Mouse (Mus musculus) stomach, postnatal 0 days (tissue): ENCODE results near the gene Olfr606. TPM values are rescaled to one million over a fixed set of nuclear protein-coding genes. Genes with fewer than 3 reads are reported as not detected.
"Not testable (repeated sequence)": the region's sequence is repeated elsewhere in the genome, so short reads cannot be mapped to it uniquely, and the experiment has no call there.

Experiments
- ATAC-seq: fragments of 200-750 bp; cut with Nextera tagmentation; 2 replicates; pipeline ENCODE4 v1.8.0; 2017; ENCODE audit not compliant: low FRiP score, low TSS enrichment
- DNase-seq: peaks from one replicate; pipeline ENCODE4 v3.0.0-alpha.2; 2016; ENCODE audit warnings: low spot score
- H3K27ac ChIP-seq: fragments of 300-500 bp; sonication (generic); replicated peaks from 2 replicates; pipeline ENCODE4 v1.5.1; 2014; ENCODE audit warnings: mild to moderate bottlenecking, control low read depth
- H3K27me3 ChIP-seq: fragments of 300-500 bp; sonication (generic); 2 replicates; pipeline ENCODE4 v1.6.1; 2014; ENCODE audit warnings: low read length; ENCODE audit not compliant: control insufficient read depth, insufficient read depth
- H3K36me3 ChIP-seq: fragments of 300-500 bp; sonication (generic); 2 replicates; pipeline ENCODE4 v1.6.1; 2014; ENCODE audit warnings: low read length, mixed read lengths; ENCODE audit not compliant: control insufficient read depth, insufficient read depth
- H3K4me1 ChIP-seq: fragments of 300-500 bp; sonication (generic); replicated peaks from 2 replicates; pipeline ENCODE4 v1.6.1; 2014; ENCODE audit warnings: antibody characterized with exemption; ENCODE audit not compliant: control insufficient read depth, insufficient read depth
- H3K4me2 ChIP-seq: fragments of 300-500 bp; sonication (generic); replicated peaks from 2 replicates; pipeline ENCODE4 v1.6.1; 2014; ENCODE audit warnings: low read depth, mild to moderate bottlenecking, control low read depth, moderate library complexity
- H3K4me3 ChIP-seq: fragments of 300-500 bp; sonication (generic); 2 replicates; pipeline ENCODE4 v1.5.1; 2014; ENCODE audit warnings: low read depth, low read length, control low read depth
- H3K9ac ChIP-seq: fragments of 300-500 bp; sonication (generic); 2 replicates; pipeline ENCODE4 v1.6.1; 2014; ENCODE audit warnings: mild to moderate bottlenecking, low read length, control low read depth, mixed read lengths
- H3K9me3 ChIP-seq: fragments of 300-500 bp; sonication (generic); 2 replicates; pipeline ENCODE4 v1.6.1; 2016; ENCODE audit warnings: low read length; ENCODE audit not compliant: control insufficient read depth
- CTCF ChIP-seq: IDR thresholded peaks from 2 replicates; pipeline ENCODE4 v1.5.1; 2016; ENCODE audit warnings: antibody characterized with exemption, low read depth, mild to moderate bottlenecking, moderate library complexity
- EP300 ChIP-seq: optimal IDR thresholded peaks from 2 replicates; pipeline ENCODE3; 2016; ENCODE audit warnings: antibody characterized with exemption
- WGBS: fragments of 180-500 bp; shearing (Covaris S2); extraction: QIAGEN DNeasy Blood & Tissue Kit; methylation state at CpG from one replicate; pipeline ENCODE4 v1.1.7; 2014; 5-methylcytosine and 5-hydroxymethylcytosine counted together
- polyA plus RNA-seq: library from polyadenylated mRNA; unstranded; fragments of >200 nt; fragmentation: Nextera tagmentation; extraction: Ambion mirVana; gene quantifications from 2 replicates; pipeline ENCODE4 v1.2.1, GENCODE M21; 2015

Gene Olfr606
- not detected in 2 replicates for polyA plus RNA-seq

DNA sequence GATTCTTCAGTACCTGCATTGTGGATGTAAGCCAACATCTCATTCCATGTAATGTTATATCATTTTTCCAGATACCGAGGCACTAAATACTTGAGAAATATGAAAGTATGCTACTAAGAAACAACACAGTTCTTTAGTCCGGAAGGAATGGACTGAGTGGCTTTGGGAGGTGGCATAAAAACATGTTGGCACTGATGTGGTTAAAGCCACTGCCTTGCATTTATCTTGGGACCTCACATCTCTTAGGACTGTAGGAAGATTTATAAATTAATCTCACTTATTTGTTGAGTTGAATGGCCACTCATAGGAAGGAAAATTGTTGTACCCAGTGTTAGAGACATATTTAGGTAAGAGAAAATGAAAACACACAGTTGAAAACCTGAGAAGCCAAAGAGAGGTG, at the start of gene Olfr606:
Gene Olfr606 (plus strand): TSS at position 301 of the 400 bp plus-strand sequence.
- no peaks in the 10 kb centered on the region for H3K27me3 ChIP-seq
- 85% methylated on average over 2 of the region's 2 CpGs for WGBS
- no peak for ATAC-seq
- no peak for DNase-seq
- no peak within 1 kb of the TSS for H3K9ac ChIP-seq
- TF ChIP-seq CTCF = no peak
- H3K27ac ChIP-seq = no peak within 1 kb of the TSS
- no peak within 1 kb of the TSS for H3K4me3 ChIP-seq
- H3K4me1 ChIP-seq = no peaks in the 10 kb centered on the region
- H3K9me3 ChIP-seq = no peaks in the 10 kb centered on the region
- H3K4me2 ChIP-seq = no peak within 1 kb of the TSS
- no peaks in the 10 kb centered on the region for H3K36me3 ChIP-seq

DNA sequence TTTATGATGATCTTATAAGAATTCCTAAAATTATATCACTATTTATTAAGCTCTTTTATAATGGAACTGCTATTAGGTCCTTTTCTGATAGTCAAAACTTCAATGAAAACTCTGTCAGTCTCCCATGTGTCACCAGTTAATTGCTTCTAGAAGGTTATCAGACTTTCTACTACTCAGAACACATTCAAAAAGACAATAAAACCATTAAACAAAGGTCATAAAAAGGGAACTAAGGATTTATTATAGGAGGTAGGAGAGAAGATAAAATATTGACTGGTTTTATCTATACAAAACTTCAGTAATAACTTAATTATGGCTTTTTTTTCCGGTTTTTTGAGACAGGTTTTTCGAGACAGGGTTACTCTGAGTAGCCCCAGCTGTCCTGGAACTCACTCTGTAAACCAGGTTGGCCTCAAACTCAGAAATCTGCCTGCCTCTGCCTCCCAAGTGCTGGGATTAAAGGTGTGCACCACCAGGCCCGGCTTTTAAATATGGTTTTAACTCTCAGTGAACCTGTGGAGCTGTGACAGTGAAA, 42.3 kb upstream of the Olfr606 start:
- not testable (repeated sequence) for ATAC-seq, H3K9me3 ChIP-seq, H3K27ac ChIP-seq, H3K4me2 ChIP-seq, H3K9ac ChIP-seq, H3K4me3 ChIP-seq, H3K4me1 ChIP-seq, DNase-seq, H3K36me3 ChIP-seq, H3K27me3 ChIP-seq
- 58% methylated on average over 3 of the region's 3 CpGs for WGBS

DNA sequence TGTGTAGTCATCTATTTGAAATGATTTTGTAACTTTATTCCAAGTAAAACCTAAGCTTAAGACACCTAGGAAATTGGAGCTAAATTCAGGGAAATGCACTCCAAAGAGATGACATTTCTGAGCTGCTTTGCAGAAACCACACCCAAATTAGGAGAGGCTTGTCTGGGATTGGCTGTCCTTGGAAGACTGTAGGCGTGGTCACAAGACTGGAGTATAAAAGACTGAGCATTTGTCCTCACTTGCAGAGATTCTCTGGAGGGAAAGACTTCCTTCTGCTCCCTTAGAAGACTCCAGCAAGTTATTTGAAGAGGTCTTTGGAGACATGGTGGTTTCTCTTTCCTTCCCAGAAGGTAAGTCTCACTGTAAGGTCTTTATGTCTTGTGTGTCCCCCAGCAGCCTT, 34.1 kb upstream of the Olfr606 start, which contains the start of gene Usp17lc:
Gene Usp17lc (plus strand): TSS at position 301 of the 400 bp plus-strand sequence.
- H3K4me3 ChIP-seq, H3K4me2 ChIP-seq, H3K9ac ChIP-seq, ATAC-seq, H3K9me3 ChIP-seq, H3K27ac ChIP-seq, H3K4me1 ChIP-seq, H3K27me3 ChIP-seq, H3K36me3 ChIP-seq, DNase-seq: not testable (repeated sequence)
- 77% methylated on average over 1 of the region's 1 CpGs for WGBS

DNA sequence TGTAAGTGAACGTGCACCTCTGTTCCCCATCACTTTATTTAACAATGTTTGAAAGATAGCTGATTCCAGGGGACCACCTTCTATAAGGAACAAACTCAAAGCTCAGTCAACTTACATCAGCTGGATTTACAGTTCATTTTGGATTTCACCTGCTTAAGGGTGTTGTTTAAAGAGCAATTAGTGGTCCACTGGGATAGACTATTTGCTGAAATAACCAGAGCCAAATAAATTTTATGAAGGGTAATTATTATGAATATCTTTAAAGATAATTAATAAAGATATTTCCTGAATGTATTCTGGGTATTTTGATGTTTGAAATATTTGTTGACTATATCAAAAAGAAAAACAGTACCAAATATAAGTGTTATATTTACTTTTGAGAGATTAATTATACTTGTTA, 3.5 kb upstream of the Olfr606 start, which contains the start of gene Olfr605:
Gene Olfr605 (minus strand): TSS at position 101 of the 400 bp plus-strand sequence.
- 67% methylated on average over 1 of the region's 1 CpGs for WGBS
- no peak within 1 kb of the TSS for H3K27ac ChIP-seq
- no peaks in the 10 kb centered on the region for H3K27me3 ChIP-seq
- ATAC-seq (no peak), DNase-seq (no peak)
- H3K9me3 ChIP-seq = no peaks in the 10 kb centered on the region
- H3K4me1 ChIP-seq = no peaks in the 10 kb centered on the region
- no peaks in the 10 kb centered on the region for H3K36me3 ChIP-seq
- H3K4me2 ChIP-seq = no peak within 1 kb of the TSS
- no peak within 1 kb of the TSS for H3K9ac ChIP-seq
- H3K4me3 ChIP-seq = no peak within 1 kb of the TSS
- TF ChIP-seq EP300 (no peak), CTCF (no peak)

DNA sequence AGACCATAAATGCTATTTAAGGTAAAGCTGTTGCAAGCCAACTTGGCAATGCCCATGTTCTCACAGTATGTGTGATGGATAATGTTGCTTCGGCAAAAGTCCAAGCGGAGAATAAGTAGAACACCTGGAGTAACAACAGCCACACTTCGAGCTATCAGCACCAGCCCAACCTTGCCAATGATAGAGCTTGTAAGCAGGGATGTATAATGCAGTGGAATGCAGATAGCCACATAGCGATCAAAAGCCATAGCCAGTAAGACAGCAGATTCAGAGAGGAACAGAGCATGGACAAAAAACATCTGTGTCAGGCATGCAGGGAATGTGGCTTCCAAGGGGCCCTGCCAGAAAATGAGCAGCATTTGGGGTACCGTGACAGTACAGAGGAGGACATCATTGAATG, 11.7 kb downstream of the Olfr606 start:
- no peak overlapping the region for H3K27ac ChIP-seq
- H3K36me3 ChIP-seq = no peaks in the 10 kb centered on the region
- H3K9me3 ChIP-seq = no peaks in the 10 kb centered on the region
- no peaks in the 10 kb centered on the region for H3K27me3 ChIP-seq
- ATAC-seq (no peak), DNase-seq (no peak)
- H3K4me3 ChIP-seq = no peak overlapping the region
- H3K4me1 ChIP-seq = no peaks in the 10 kb centered on the region
- 72% methylated on average over 5 of the region's 5 CpGs for WGBS
- no peak for TF ChIP-seq EP300
- no peak for TF ChIP-seq CTCF
- H3K4me2 ChIP-seq = no peak overlapping the region
- H3K9ac ChIP-seq = no peak overlapping the region

DNA sequence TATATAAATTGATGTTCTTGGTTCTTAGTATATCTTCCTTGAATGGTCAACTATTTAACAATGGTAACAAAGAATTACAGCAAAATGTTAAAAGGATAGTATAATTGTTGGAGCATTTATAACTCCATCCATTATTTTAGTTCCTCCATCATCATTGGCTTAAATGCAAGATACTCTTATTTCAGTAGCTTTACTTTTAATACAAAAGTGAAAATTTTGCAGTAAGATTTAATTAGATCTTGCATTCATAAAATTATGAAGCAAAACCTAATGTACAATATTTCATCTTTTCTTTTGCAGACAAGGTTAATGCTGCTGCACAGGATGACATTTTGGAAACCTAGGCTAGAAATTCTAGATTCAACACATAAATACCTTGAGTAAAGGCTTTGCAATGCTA, 20.7 kb downstream of the Olfr606 start, which contains the start of gene Olfr608:
Gene Olfr608 (plus strand): TSS at position 301 of the 400 bp plus-strand sequence.
- H3K4me1 ChIP-seq = no peaks in the 10 kb centered on the region
- ATAC-seq (no peak), DNase-seq (no peak)
- H3K36me3 ChIP-seq = no peaks in the 10 kb centered on the region
- no peaks in the 10 kb centered on the region for H3K27me3 ChIP-seq
- no peak within 1 kb of the TSS for H3K27ac ChIP-seq
- H3K9ac ChIP-seq = no peak within 1 kb of the TSS
- TF ChIP-seq EP300 (no peak), CTCF (no peak)
- no peaks in the 10 kb centered on the region for H3K9me3 ChIP-seq
- H3K4me3 ChIP-seq = no peak within 1 kb of the TSS
- H3K4me2 ChIP-seq = no peak within 1 kb of the TSS

DNA sequence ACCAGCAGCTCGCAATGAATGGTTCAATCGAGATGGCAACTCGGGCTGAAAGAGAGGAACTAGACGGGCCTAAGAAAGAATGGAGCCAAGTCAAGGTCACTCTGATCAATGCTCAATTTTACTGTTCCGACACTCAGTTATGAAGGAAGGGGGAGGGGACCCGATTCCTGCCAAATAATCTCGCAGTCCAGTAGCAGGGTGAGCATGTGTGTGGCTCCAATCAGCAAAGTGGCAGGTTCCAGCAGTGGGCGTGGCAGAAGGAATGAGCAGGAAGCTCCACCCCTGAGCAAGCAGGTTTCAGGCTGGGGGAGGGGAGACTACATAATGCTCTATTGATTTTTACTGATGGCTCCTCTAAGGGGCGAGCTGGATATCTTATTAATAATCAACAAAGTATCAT, 28.3 kb downstream of the Olfr606 start:
- H3K4me3 ChIP-seq, H3K9me3 ChIP-seq, H3K27ac ChIP-seq, H3K9ac ChIP-seq, DNase-seq, ATAC-seq, H3K4me1 ChIP-seq, H3K4me2 ChIP-seq, H3K27me3 ChIP-seq, H3K36me3 ChIP-seq: not testable (repeated sequence)
- 69% methylated on average over 9 of the region's 9 CpGs for WGBS
